Mouse (Mus musculus) adrenal gland, adult 18-20 months (tissue): ENCODE results near the gene Abhd6. TPM values are rescaled to one million over a fixed set of nuclear protein-coding genes. Genes with fewer than 3 reads are reported as not detected.

ENCODE experiments used
- DNase-seq, 2 experiments: peaks; one replicate each; pipeline ENCODE4 v3.0.0; 2021 to 2022; ENCODE audit warnings: low spot score in 2 of 2
- total RNA-seq, 2 experiments: library from RNA; stranded (reverse); gene quantifications; 1 replicate in 1 of 2; 2 replicates in 1 of 2; pipeline ENCODE4 v1.2.3; 2021

Gene Abhd6
- total RNA-seq, 2 experiments from 2014 or later = 51.9 to 92.9 TPM

- DNase-seq = no peak
Measured at GRCm38 (mm10) chr14:8054310-8055102, 51.8 kb downstream of the Abhd6 start.

GRCm38 (mm10) chr14:8056076-8056475 lies 53.4 kb downstream of the Abhd6 start:
- DNase-seq = no peak

GRCm38 (mm10) chr14:8059938-8060337 lies 57.2 kb downstream of the Abhd6 start:
- no peak for DNase-seq

GRCm38 (mm10) chr14:8062076-8062475 lies 59.4 kb downstream of the Abhd6 start:
- no peak for DNase-seq

GRCm38 (mm10) chr14:8062537-8063301 lies 60.0 kb downstream of the Abhd6 start:
- DNase-seq = no peak

GRCm38 (mm10) chr14:8063835-8064785 lies 61.4 kb downstream of the Abhd6 start:
- DNase-seq = no peak

GRCm38 (mm10) chr14:8080165-8080679 lies 77.5 kb downstream of the Abhd6 start, which contains the start of gene Rpp14:
Gene Rpp14 (plus strand): TSS chr14:8080367.
- DNase-seq = peak; percentile 96

- no peak for DNase-seq
Measured at GRCm38 (mm10) chr14:8080718-8081117, 78.0 kb downstream of the Abhd6 start.

GRCm38 (mm10) chr14:8082949-8083348 lies 80.2 kb downstream of the Abhd6 start:
- DNase-seq = no peak

- DNase-seq = no peak
Measured at GRCm38 (mm10) chr14:8089016-8089415, 86.3 kb downstream of the Abhd6 start.

- no peak for DNase-seq
Measured at GRCm38 (mm10) chr14:8092573-8092972, 89.9 kb downstream of the Abhd6 start.

GRCm38 (mm10) chr14:8093427-8093826 lies 90.7 kb downstream of the Abhd6 start:
- DNase-seq = peak in 1 of 2 experiments; percentile 46

GRCm38 (mm10) chr14:8094931-8095561 lies 92.3 kb downstream of the Abhd6 start:
- DNase-seq = no peak

GRCm38 (mm10) chr14:8095562-8095950 lies 92.9 kb downstream of the Abhd6 start:
- DNase-seq = peak in 1 of 2 experiments; percentile 29

- DNase-seq = peak; percentile 93 to 94
Measured at GRCm38 (mm10) chr14:8097978-8098686, 95.4 kb downstream of the Abhd6 start, which contains the start of gene Pxk. Gene Pxk (plus strand): TSS chr14:8098211.

GRCm38 (mm10) chr14:8098687-8098995 lies 95.9 kb downstream of the Abhd6 start:
- DNase-seq = no peak

- no peak for DNase-seq
Measured at GRCm38 (mm10) chr14:8099561-8100021, 96.9 kb downstream of the Abhd6 start.

- DNase-seq = no peak
Measured at GRCm38 (mm10) chr14:8101886-8102285, 99.2 kb downstream of the Abhd6 start.

- no peak for DNase-seq
Measured at GRCm38 (mm10) chr14:8102676-8103075, 100.0 kb downstream of the Abhd6 start.
